Mouse (Mus musculus): ENCODE data around the gene Dhx30. TPM values are rescaled to one million over a fixed set of nuclear protein-coding genes. Genes with fewer than 3 reads are reported as not detected.
"Not testable (repeated sequence)": the region's sequence is repeated elsewhere in the genome, so short reads cannot be mapped to it uniquely, and the experiment has no call there.

Gene Dhx30
- polyA plus RNA-seq, 1 experiment: 30.4 TPM

DNA sequence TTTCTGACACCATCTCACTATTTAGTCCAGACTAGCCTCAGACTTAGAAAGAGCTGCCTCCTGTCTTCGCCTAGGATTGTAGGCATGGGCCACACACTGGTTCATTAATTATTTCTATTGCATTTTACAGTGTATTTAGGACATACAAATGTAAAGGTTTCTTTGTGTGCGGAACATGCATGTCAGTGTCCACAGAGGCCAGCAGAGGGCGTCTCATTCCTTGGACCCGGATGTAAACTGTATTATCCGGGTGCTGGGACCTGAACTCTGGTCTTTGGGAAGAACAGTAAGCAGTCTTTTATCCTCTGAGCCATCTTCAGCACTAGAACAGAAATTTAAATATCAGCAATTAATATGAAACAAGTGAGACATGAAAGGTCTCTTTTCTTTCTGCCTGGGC lies 16.5 kb upstream of the Dhx30 start:
- WGBS: 73% methylated on average over 5 of the region's 5 CpGs
- peak; percentile 53; the same call in 1 of the 2 replicates for TF ChIP-seq CTCF (IDR thresholded peaks at IDR 0.05; ENCODE audit: extremely low read depth, insufficient read length, insufficient replicate concordance, low read depth, low read length)
- no peak for TF ChIP-seq POLR2A (IDR thresholded peaks at IDR 0.05; ENCODE audit: low read depth, low read length)
- H3K27me3 ChIP-seq (ENCODE audit: control insufficient read depth, insufficient read depth, low read length): no peaks in the 10 kb centered on the region
- no peak overlapping the region for H3K27ac ChIP-seq (ENCODE audit: insufficient read depth, low read depth, low read length)
- H3K36me3 ChIP-seq (ENCODE audit: control insufficient read depth, insufficient read depth, low read length): peaks cover 13% of the 10 kb centered on the region; the same call in 1 of the 2 replicates
- no peak overlapping the region for H3K4me3 ChIP-seq (ENCODE audit: low read depth, low read length)
- peaks cover 2% of the 10 kb centered on the region; the same call in 1 of the 2 replicates for H3K4me1 ChIP-seq (ENCODE audit: control insufficient read depth, insufficient read depth, insufficient read length, low read length)

- H3K4me3 ChIP-seq (ENCODE audit: low read depth, low read length): peak overlapping the region; percentile 29; the same call in 1 of the 2 replicates
- WGBS: 34% methylated on average over 6 of the region's 6 CpGs
These were observed 15.3 kb upstream of the Dhx30 start for GRCm38 (mm10) chr9:110132921-110133320.

GRCm38 (mm10) chr9:110132201-110132605 lies 14.6 kb upstream of the Dhx30 start:
- Histone ChIP-seq H3K4me3 (ENCODE audit: low read depth, low read length) (peak overlapping the region; percentile 70), H3K27me3 (ENCODE audit: control insufficient read depth, insufficient read depth, low read length) (no peaks in the 10 kb centered on the region), H3K27ac (ENCODE audit: insufficient read depth, low read depth, low read length) (no peak overlapping the region), H3K36me3 (ENCODE audit: control insufficient read depth, insufficient read depth, low read length) (peaks cover 9% of the 10 kb centered on the region; the same call in 1 of the 2 replicates), H3K4me1 (ENCODE audit: control insufficient read depth, insufficient read depth, insufficient read length, low read length) (peaks cover 2% of the 10 kb centered on the region; the same call in 1 of the 2 replicates)
- no peak for TF ChIP-seq CTCF (IDR thresholded peaks at IDR 0.05; ENCODE audit: extremely low read depth, insufficient read length, insufficient replicate concordance, low read depth, low read length)
- no peak for TF ChIP-seq POLR2A (IDR thresholded peaks at IDR 0.05; ENCODE audit: low read depth, low read length)
- 0% methylated on average over 35 of the region's 38 CpGs for WGBS

More at GRCm38 (mm10) chr9:110132921-110133320, 15.3 kb upstream of the Dhx30 start:
- H3K27ac ChIP-seq (ENCODE audit: insufficient read depth, low read depth, low read length): no peak overlapping the region
- H3K4me1 ChIP-seq (ENCODE audit: control insufficient read depth, insufficient read depth, insufficient read length, low read length): peaks cover 2% of the 10 kb centered on the region; the same call in 1 of the 2 replicates
- no peaks in the 10 kb centered on the region for H3K27me3 ChIP-seq (ENCODE audit: control insufficient read depth, insufficient read depth, low read length)
- TF ChIP-seq POLR2A (IDR thresholded peaks at IDR 0.05; ENCODE audit: low read depth, low read length) (no peak), CTCF (IDR thresholded peaks at IDR 0.05; ENCODE audit: extremely low read depth, insufficient read length, insufficient replicate concordance, low read depth, low read length) (no peak)
- H3K36me3 ChIP-seq (ENCODE audit: control insufficient read depth, insufficient read depth, low read length): peaks cover 10% of the 10 kb centered on the region; the same call in 1 of the 2 replicates

GRCm38 (mm10) chr9:110131525-110132197 lies 14.0 kb upstream of the Dhx30 start:
- under 1% methylated on average over 64 of the region's 64 CpGs for WGBS
- peaks cover 9% of the 10 kb centered on the region; the same call in 1 of the 2 replicates for H3K36me3 ChIP-seq (ENCODE audit: control insufficient read depth, insufficient read depth, low read length)
- peak overlapping the region; percentile 70 for H3K4me3 ChIP-seq (ENCODE audit: low read depth, low read length)
- H3K4me1 ChIP-seq (ENCODE audit: control insufficient read depth, insufficient read depth, insufficient read length, low read length): peaks cover 2% of the 10 kb centered on the region; the same call in 1 of the 2 replicates
- H3K27me3 ChIP-seq (ENCODE audit: control insufficient read depth, insufficient read depth, low read length): no peaks in the 10 kb centered on the region
- H3K27ac ChIP-seq (ENCODE audit: insufficient read depth, low read depth, low read length): peak overlapping the region; percentile 90
- peak; percentile 88 for TF ChIP-seq POLR2A (IDR thresholded peaks at IDR 0.05; ENCODE audit: low read depth, low read length)
- no peak for TF ChIP-seq CTCF (IDR thresholded peaks at IDR 0.05; ENCODE audit: extremely low read depth, insufficient read length, insufficient replicate concordance, low read depth, low read length)

GRCm38 (mm10) chr9:110130896-110131524 lies 13.4 kb upstream of the Dhx30 start:
- WGBS: 11% methylated on average over 10 of the region's 10 CpGs
- Histone ChIP-seq H3K4me1 (ENCODE audit: control insufficient read depth, insufficient read depth, insufficient read length, low read length) (peaks cover 2% of the 10 kb centered on the region; the same call in 1 of the 2 replicates), H3K27me3 (ENCODE audit: control insufficient read depth, insufficient read depth, low read length) (no peaks in the 10 kb centered on the region), H3K36me3 (ENCODE audit: control insufficient read depth, insufficient read depth, low read length) (peaks cover 3% of the 10 kb centered on the region; the same call in 1 of the 2 replicates), H3K4me3 (ENCODE audit: low read depth, low read length) (peak overlapping the region; percentile 70), H3K27ac (ENCODE audit: insufficient read depth, low read depth, low read length) (peak overlapping the region; percentile 90)
- TF ChIP-seq CTCF (IDR thresholded peaks at IDR 0.05; ENCODE audit: extremely low read depth, insufficient read length, insufficient replicate concordance, low read depth, low read length) (no peak), POLR2A (IDR thresholded peaks at IDR 0.05; ENCODE audit: low read depth, low read length) (no peak)

DNA sequence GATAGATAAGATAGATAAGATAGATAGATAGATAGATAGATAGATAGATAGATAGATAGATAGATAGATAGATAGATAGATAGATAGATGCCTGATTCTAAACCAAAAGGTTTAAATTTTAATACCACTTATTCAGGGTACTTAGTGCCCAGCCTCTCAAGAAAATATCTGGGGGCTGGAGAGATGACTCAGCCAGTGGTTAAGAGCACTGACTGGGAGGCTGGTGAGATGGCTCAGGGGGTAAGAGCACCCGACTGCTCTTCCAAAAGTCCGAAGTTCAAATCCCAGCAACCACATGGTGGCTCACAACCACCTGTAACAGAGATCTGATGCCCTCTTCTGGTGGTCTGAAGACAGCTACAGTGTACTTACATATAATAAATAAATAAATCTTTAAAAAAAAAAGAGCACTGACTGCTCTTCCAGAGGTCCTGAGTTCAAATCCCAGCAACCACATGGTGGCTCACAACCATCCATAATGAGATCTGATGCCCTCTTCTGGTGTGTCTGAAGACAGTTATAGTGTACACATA lies 6.4 kb upstream of the Dhx30 start:
- H3K27me3 ChIP-seq (ENCODE audit: control insufficient read depth, insufficient read depth, low read length); H3K4me3 ChIP-seq (ENCODE audit: low read depth, low read length); H3K36me3 ChIP-seq (ENCODE audit: control insufficient read depth, insufficient read depth, low read length); H3K27ac ChIP-seq (ENCODE audit: insufficient read depth, low read depth, low read length); H3K4me1 ChIP-seq (ENCODE audit: control insufficient read depth, insufficient read depth, insufficient read length, low read length): not testable (repeated sequence)
- 31% methylated on average over 2 of the region's 2 CpGs for WGBS

GRCm38 (mm10) chr9:110123322-110123721 lies 5.7 kb upstream of the Dhx30 start:
- H3K36me3 ChIP-seq (ENCODE audit: control insufficient read depth, insufficient read depth, low read length): no peaks in the 10 kb centered on the region
- H3K27me3 ChIP-seq (ENCODE audit: control insufficient read depth, insufficient read depth, low read length): no peaks in the 10 kb centered on the region
- no peak for TF ChIP-seq CTCF (IDR thresholded peaks at IDR 0.05; ENCODE audit: extremely low read depth, insufficient read length, insufficient replicate concordance, low read depth, low read length)
- TF ChIP-seq POLR2A (IDR thresholded peaks at IDR 0.05; ENCODE audit: low read depth, low read length): no peak
- H3K4me3 ChIP-seq (ENCODE audit: low read depth, low read length): no peak overlapping the region
- H3K4me1 ChIP-seq (ENCODE audit: control insufficient read depth, insufficient read depth, insufficient read length, low read length): no peaks in the 10 kb centered on the region
- no peak overlapping the region for H3K27ac ChIP-seq (ENCODE audit: insufficient read depth, low read depth, low read length)
- 68% methylated on average over 2 of the region's 2 CpGs for WGBS

Measured in small intestine, adult 2 months (tissue).